Mouse (Mus musculus) spleen, postnatal 10 days (tissue): ENCODE results near the gene Sprtn.

ENCODE experiments used
- DNase-seq, 2 experiments: peaks; one replicate each; pipeline ENCODE4 v3.0.0; 2021 to 2022; ENCODE audit warnings: low spot score in 2 of 2

Sprtn gene

GRCm38 (mm10) chr8:124903198-124903597, 5.5 kb downstream of the Sprtn start:
- no peak for DNase-seq

- DNase-seq = no peak
Measured at GRCm38 (mm10) chr8:124905482-124905881, 7.8 kb downstream of the Sprtn start.

GRCm38 (mm10) chr8:124909936-124910335, 12.2 kb downstream of the Sprtn start:
- no peak for DNase-seq

GRCm38 (mm10) chr8:124910349-124910748, 12.7 kb downstream of the Sprtn start:
- no peak for DNase-seq

- DNase-seq = no peak
Measured at GRCm38 (mm10) chr8:124911938-124912872, 14.5 kb downstream of the Sprtn start.

- no peak for DNase-seq
Measured at GRCm38 (mm10) chr8:124914061-124914460, 16.4 kb downstream of the Sprtn start.

- DNase-seq = no peak
Measured at GRCm38 (mm10) chr8:124917741-124918484, 20.2 kb downstream of the Sprtn start.

- DNase-seq = no peak
Measured at GRCm38 (mm10) chr8:124921369-124922279, 23.9 kb downstream of the Sprtn start.

GRCm38 (mm10) chr8:124922490-124923089, 24.9 kb downstream of the Sprtn start:
- DNase-seq = no peak

- DNase-seq = no peak
Measured at GRCm38 (mm10) chr8:124923971-124924652, 26.4 kb downstream of the Sprtn start.

GRCm38 (mm10) chr8:124925544-124926266, 28.0 kb downstream of the Sprtn start:
- peak in 1 of 2 experiments; percentile 38 for DNase-seq

GRCm38 (mm10) chr8:124926351-124926771, 28.7 kb downstream of the Sprtn start:
- no peak for DNase-seq

- no peak for DNase-seq
Measured at GRCm38 (mm10) chr8:124929006-124929405, 31.3 kb downstream of the Sprtn start.

- no peak for DNase-seq
Measured at GRCm38 (mm10) chr8:124930086-124930485, 32.4 kb downstream of the Sprtn start.

- no peak for DNase-seq
Measured at GRCm38 (mm10) chr8:124930649-124931048, 33.0 kb downstream of the Sprtn start.

GRCm38 (mm10) chr8:124932435-124932834, 34.7 kb downstream of the Sprtn start:
- no peak for DNase-seq

GRCm38 (mm10) chr8:124935116-124935515, 37.4 kb downstream of the Sprtn start:
- no peak for DNase-seq

- no peak for DNase-seq
Measured at GRCm38 (mm10) chr8:124936699-124937098, 39.0 kb downstream of the Sprtn start.

- DNase-seq = no peak
Measured at GRCm38 (mm10) chr8:124937293-124937692, 39.6 kb downstream of the Sprtn start.

- DNase-seq = no peak
Measured at GRCm38 (mm10) chr8:124943801-124944200, 46.1 kb downstream of the Sprtn start.
